Mouse (Mus musculus): ENCODE data around the gene Olfr944.

Gene Olfr944

GRCm38 (mm10) chr9:39201620-39202019 lies at the start of gene Olfr944:
Olfr944 (plus strand) TSS chr9:39201920.
- DNase-seq (ENCODE audit: low spot score): no peak

- DNase-seq (ENCODE audit: low spot score): no peak
Measured at GRCm38 (mm10) chr9:39152401-39152800, 49.3 kb upstream of the Olfr944 start.

- DNase-seq (ENCODE audit: low spot score): no peak
Measured at GRCm38 (mm10) chr9:39166004-39166403, 35.7 kb upstream of the Olfr944 start, which contains the start of gene Olfr943. Olfr943 (plus strand) TSS chr9:39166304.

GRCm38 (mm10) chr9:39249894-39250293 lies 48.2 kb downstream of the Olfr944 start, which contains the start of gene Olfr1537:
Olfr1537 (minus strand) TSS chr9:39249994.
- DNase-seq (ENCODE audit: low spot score): no peak

Data from left cerebral cortex, adult 11 months (tissue).